Mouse (Mus musculus) kidney, adult 2 months (tissue): Measurements from ENCODE around the gene Chmp6.

ENCODE experiments used
- CTCF ChIP-seq: fragments of 200-500 bp; conservative IDR thresholded peaks from 2 replicates; pipeline ENCODE4 v1.5.1; 2011; ENCODE audit warnings: low read depth, mild to moderate bottlenecking, control low read depth, low read length, moderate library complexity, mixed read lengths; ENCODE audit not compliant: insufficient read depth, insufficient read length
- POLR2A ChIP-seq: fragments of 200-500 bp; IDR thresholded peaks from one replicate; pipeline ENCODE4 v1.6.1; 2011; ENCODE audit warnings: low read depth, low read length, control low read depth

- TF ChIP-seq CTCF (no peak), POLR2A (no peak)
Measured at GRCm38 (mm10) chr11:119937216-119937615, 24.0 kb downstream of the Chmp6 start.
